Mouse (Mus musculus) thymus, postnatal 10 days (tissue): ENCODE data around the gene Cacnb2.

Experiments
- DNase-seq, 2 experiments: peaks; one replicate each; pipeline ENCODE4 v3.0.0; 2021; ENCODE audit warnings: low spot score in 2 of 2

Gene Cacnb2

GRCm38 (mm10) chr2:14961493-14961892 lies 358.6 kb downstream of the Cacnb2 start:
- no peak for DNase-seq

- DNase-seq: no peak
These were observed 381.1 kb downstream of the Cacnb2 start for GRCm38 (mm10) chr2:14984029-14984428.

GRCm38 (mm10) chr2:14988451-14988850 lies 385.6 kb downstream of the Cacnb2 start:
- DNase-seq: no peak

GRCm38 (mm10) chr2:14989350-14989749 lies 386.5 kb downstream of the Cacnb2 start:
- DNase-seq: peak; percentile 56 to 62

GRCm38 (mm10) chr2:14992531-14992930 lies 389.6 kb downstream of the Cacnb2 start:
- peak; percentile 47 to 58 for DNase-seq

GRCm38 (mm10) chr2:14996036-14996435 lies 393.1 kb downstream of the Cacnb2 start:
- DNase-seq: no peak

- no peak for DNase-seq
These were observed 394.9 kb downstream of the Cacnb2 start for GRCm38 (mm10) chr2:14997836-14998235.

- no peak for DNase-seq
These were observed 404.6 kb downstream of the Cacnb2 start for GRCm38 (mm10) chr2:15007531-15007930.

GRCm38 (mm10) chr2:15008072-15008471 lies 405.2 kb downstream of the Cacnb2 start:
- DNase-seq: no peak

GRCm38 (mm10) chr2:15026817-15027216 lies 423.9 kb downstream of the Cacnb2 start:
- DNase-seq: no peak

GRCm38 (mm10) chr2:15027816-15028215 lies 424.9 kb downstream of the Cacnb2 start:
- no peak for DNase-seq
